Mouse (Mus musculus) myocyte (in vitro differentiated cells): ENCODE measurements at regions not wholly inside any gene's neighbourhood (a gene's known extent, or its start where the extent isn't known, plus 50 kb on each side); places are given as distances from the start of the nearest gene placed in this dataset.

Experiments used
- CEBPB ChIP-seq: IDR thresholded peaks from 2 replicates; pipeline ENCODE4 v1.6.1; 2011; ENCODE audit warnings: mild to moderate bottlenecking, moderate library complexity; ENCODE audit not compliant: poor library complexity, insufficient read depth, severe bottlenecking
- MYOD1 ChIP-seq, 3 experiments: IDR thresholded peaks; one replicate each; pipeline ENCODE4 v1.6.1; 2011; ENCODE audit warnings: control low read depth in 2 of 3, low read depth in 2 of 3, mild to moderate bottlenecking in 2 of 3, moderate library complexity in 1 of 3; ENCODE audit not compliant: insufficient read length in 2 of 3, control insufficient read depth in 1 of 3
- MYOG ChIP-seq, 3 experiments: IDR thresholded peaks; one replicate each; pipeline ENCODE4 v1.6.1; 2011; ENCODE audit warnings: control low read depth in 2 of 3, low read depth in 2 of 3, mild to moderate bottlenecking in 2 of 3; ENCODE audit not compliant: insufficient read length in 2 of 3, control insufficient read depth in 1 of 3, insufficient read depth in 1 of 3
- POLR2A ChIP-seq: IDR thresholded peaks from one replicate; pipeline ENCODE4 v1.6.1; 2011; ENCODE audit warnings: low read depth, mild to moderate bottlenecking, control low read depth, moderate library complexity; ENCODE audit not compliant: insufficient read length
- REST ChIP-seq: IDR thresholded peaks from one replicate; pipeline ENCODE4 v1.6.1; 2011; ENCODE audit warnings: mild to moderate bottlenecking, control low read depth, moderate library complexity; ENCODE audit not compliant: insufficient read depth, insufficient read length
- USF1 ChIP-seq: IDR thresholded peaks from one replicate; pipeline ENCODE4 v1.6.1; 2011; ENCODE audit warnings: low read depth, mild to moderate bottlenecking, control low read depth, moderate library complexity

- TF ChIP-seq MYOD1 (IDR thresholded peaks at IDR 0.05; ENCODE audit: control insufficient read depth in 1 of 3, insufficient read length in 2 of 3, low read depth in 2 of 3) (no peak), POLR2A (no peak), REST (no peak), CEBPB (no peak), USF1 (no peak), MYOG (IDR thresholded peaks at IDR 0.05; ENCODE audit: control insufficient read depth in 1 of 3, insufficient read depth in 1 of 3, insufficient read length in 2 of 3, low read depth in 2 of 3) (no peak)
These were observed 186.7 kb upstream of the Ednrb start for GRCm38 (mm10) chr14:104030784-104031470.
